Mouse (Mus musculus): ENCODE data around the gene Tmprss3. TPM values are rescaled to one million over a fixed set of nuclear protein-coding genes. Genes with fewer than 3 reads are reported as not detected.

The Tmprss3 gene
- total RNA-seq, 2 experiments from 2014 or later: not detected

GRCm38 (mm10) chr17:31191825-31192224 is 7.0 kb downstream of the Tmprss3 start:
- no peak overlapping the region for H3K27ac ChIP-seq

GRCm38 (mm10) chr17:31187370-31187769 is 11.4 kb downstream of the Tmprss3 start:
- TF ChIP-seq CTCF (IDR thresholded peaks at IDR 0.05): peak; percentile 96
- Histone ChIP-seq H3K4me3 (no peak overlapping the region), H3K27ac (no peak overlapping the region)
- intact Hi-C loops (cut with DNase I): loop anchor here (1.0 to 5.0 kb wide), 4 partner anchors 49 to 176 kb away; no protein-coding TSS in a partner anchor
- DNase-seq (ENCODE audit: extremely low spot score in 1 of 2, low spot score in 2 of 2): peak; percentile 65 to 66

More at GRCm38 (mm10) chr17:31191825-31192224, 7.0 kb downstream of the Tmprss3 start:
- intact Hi-C loops (cut with DNase I): no loop called here
- no peak for DNase-seq (ENCODE audit: extremely low spot score in 1 of 2, low spot score in 2 of 2)
- TF ChIP-seq CTCF (IDR thresholded peaks at IDR 0.05): no peak
- H3K4me3 ChIP-seq: no peak overlapping the region

- no peak for TF ChIP-seq CTCF (IDR thresholded peaks at IDR 0.05)
- DNase-seq (ENCODE audit: extremely low spot score in 1 of 2, low spot score in 2 of 2): no peak
- H3K4me3 ChIP-seq: no peak overlapping the region
- no peak overlapping the region for H3K27ac ChIP-seq
- intact Hi-C loops (cut with DNase I): no loop called here
Measured at GRCm38 (mm10) chr17:31184269-31184990, 14.3 kb downstream of the Tmprss3 start.

GRCm38 (mm10) chr17:31183180-31183974 is 15.4 kb downstream of the Tmprss3 start:
- DNase-seq (ENCODE audit: extremely low spot score in 1 of 2, low spot score in 2 of 2): peak in 1 of 2 experiments; percentile 43
- Histone ChIP-seq H3K4me3 (no peak overlapping the region), H3K27ac (no peak overlapping the region)
- intact Hi-C loops (cut with DNase I): no loop called here
- no peak for TF ChIP-seq CTCF (IDR thresholded peaks at IDR 0.05)

GRCm38 (mm10) chr17:31181490-31181889 is 17.3 kb downstream of the Tmprss3 start:
- Histone ChIP-seq H3K4me3 (no peak overlapping the region), H3K27ac (no peak overlapping the region)
- no peak for DNase-seq (ENCODE audit: extremely low spot score in 1 of 2, low spot score in 2 of 2)
- TF ChIP-seq CTCF (IDR thresholded peaks at IDR 0.05): no peak
- intact Hi-C loops (cut with DNase I): no loop called here

- no peak for DNase-seq (ENCODE audit: extremely low spot score in 1 of 2, low spot score in 2 of 2)
- intact Hi-C loops (cut with DNase I): no loop called here
- Histone ChIP-seq H3K27ac (no peak overlapping the region), H3K4me3 (no peak overlapping the region)
- no peak for TF ChIP-seq CTCF (IDR thresholded peaks at IDR 0.05)
Measured at GRCm38 (mm10) chr17:31176321-31176720, 22.5 kb downstream of the Tmprss3 start.

- TF ChIP-seq CTCF (IDR thresholded peaks at IDR 0.05): no peak
- intact Hi-C loops (cut with DNase I): loop anchor here (10.0 kb wide), 1 partner anchor 455 kb away; no protein-coding TSS in a partner anchor
Measured at GRCm38 (mm10) chr17:31169796-31170195, 29.0 kb downstream of the Tmprss3 start.

GRCm38 (mm10) chr17:31165127-31165526 is 33.6 kb downstream of the Tmprss3 start, which contains the start of gene Tff1:
Tff1 (minus strand) TSS chr17:31165277.
- intact Hi-C loops (cut with DNase I): loop anchor here (10.0 kb wide), 1 partner anchor 450 kb away; no protein-coding TSS in a partner anchor
- no peak within 1 kb of the TSS for H3K4me3 ChIP-seq
- DNase-seq (ENCODE audit: extremely low spot score in 1 of 2, low spot score in 2 of 2): no peak
- no peak for TF ChIP-seq CTCF (IDR thresholded peaks at IDR 0.05)
- no peak within 1 kb of the TSS for H3K27ac ChIP-seq

More at GRCm38 (mm10) chr17:31169796-31170195, 29.0 kb downstream of the Tmprss3 start:
- no peak overlapping the region for H3K4me3 ChIP-seq
- no peak for DNase-seq (ENCODE audit: extremely low spot score in 1 of 2, low spot score in 2 of 2)
- no peak overlapping the region for H3K27ac ChIP-seq

GRCm38 (mm10) chr17:31163821-31164220 is 35.0 kb downstream of the Tmprss3 start:
- Histone ChIP-seq H3K27ac (no peak overlapping the region), H3K4me3 (no peak overlapping the region)
- no peak for TF ChIP-seq CTCF (IDR thresholded peaks at IDR 0.05)
- intact Hi-C loops (cut with DNase I): loop anchor here (10.0 kb wide), 1 partner anchor 449 kb away; no protein-coding TSS in a partner anchor
- no peak for DNase-seq (ENCODE audit: extremely low spot score in 1 of 2, low spot score in 2 of 2)

- Histone ChIP-seq H3K27ac (no peak overlapping the region), H3K4me3 (no peak overlapping the region)
- intact Hi-C loops (cut with DNase I): loop anchor here (10.0 kb wide), 1 partner anchor 448 kb away; no protein-coding TSS in a partner anchor
- TF ChIP-seq CTCF (IDR thresholded peaks at IDR 0.05): no peak
- no peak for DNase-seq (ENCODE audit: extremely low spot score in 1 of 2, low spot score in 2 of 2)
Measured at GRCm38 (mm10) chr17:31162607-31163006, 36.2 kb downstream of the Tmprss3 start.

GRCm38 (mm10) chr17:31160291-31160690 is 38.5 kb downstream of the Tmprss3 start:
- no peak overlapping the region for H3K4me3 ChIP-seq
- intact Hi-C loops (cut with DNase I): loop anchor here (10.0 kb wide), 1 partner anchor 445 kb away; no protein-coding TSS in a partner anchor
- DNase-seq (ENCODE audit: extremely low spot score in 1 of 2, low spot score in 2 of 2): no peak
- H3K27ac ChIP-seq: no peak overlapping the region
- TF ChIP-seq CTCF (IDR thresholded peaks at IDR 0.05): no peak

GRCm38 (mm10) chr17:31157921-31158320 is 40.9 kb downstream of the Tmprss3 start:
- no peak for DNase-seq (ENCODE audit: extremely low spot score in 1 of 2, low spot score in 2 of 2)
- TF ChIP-seq CTCF (IDR thresholded peaks at IDR 0.05): no peak
- intact Hi-C loops (cut with DNase I): no loop called here
- no peak overlapping the region for H3K27ac ChIP-seq
- H3K4me3 ChIP-seq: no peak overlapping the region

Measured in left cerebral cortex, adult 2 months (tissue).